Mouse (Mus musculus): ENCODE measurements at regions not wholly inside any gene's neighbourhood (a gene's known extent, or its start where the extent isn't known, plus 50 kb on each side); places are given as distances from the start of the nearest gene placed in this dataset.

DNA sequence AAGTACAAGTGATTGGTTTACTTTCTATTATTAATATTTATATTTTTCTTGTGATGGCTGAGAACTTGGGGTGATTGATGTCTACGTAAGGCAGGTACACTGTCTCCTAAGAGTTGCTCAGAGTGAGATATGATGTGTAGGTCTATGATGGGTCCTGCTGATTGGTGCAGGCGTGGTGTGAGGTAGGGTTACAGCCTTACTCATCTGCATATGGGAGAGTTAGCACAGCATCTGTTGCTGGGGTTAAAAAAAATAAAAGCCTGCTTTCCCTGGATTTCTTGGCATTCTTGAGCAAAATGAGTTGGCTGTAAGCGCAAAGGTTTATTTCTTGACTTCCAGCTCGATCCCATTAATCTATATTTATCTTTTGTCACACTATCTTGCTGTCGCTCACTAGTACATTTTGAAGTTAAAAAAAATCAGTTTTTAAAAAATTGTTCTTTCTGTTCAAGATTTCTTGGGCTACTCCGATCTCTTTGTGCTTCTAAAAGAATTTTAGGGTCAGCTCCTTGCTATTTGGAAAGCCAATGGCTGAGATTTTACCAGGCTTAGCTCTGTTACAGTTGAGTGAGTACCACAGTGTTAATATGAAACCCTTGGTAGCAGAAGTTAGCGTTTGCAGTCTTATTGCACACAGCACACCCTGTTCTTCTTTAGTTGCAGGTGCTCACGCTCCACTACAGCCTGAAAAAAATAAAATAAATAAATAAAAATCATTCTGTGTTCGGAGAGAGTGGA, 482.0 kb downstream of the Plekhb2 start:
- Histone ChIP-seq H3K36me3 (no peaks in the 10 kb centered on the region), H3K4me1 (replicated peaks) (no peaks in the 10 kb centered on the region), H3K9ac (no peak overlapping the region), H3K27ac (ENCODE audit: poor library complexity, severe bottlenecking) (no peak overlapping the region), H3K4me3 (no peak overlapping the region), H3K27me3 (replicated peaks) (no peaks in the 10 kb centered on the region), H3K9me3 (replicated peaks) (no peaks in the 10 kb centered on the region), H3K4me2 (no peak overlapping the region)
- ATAC-seq (ENCODE audit: insufficient number of reproducible peaks, low FRiP score), result no peak
- WGBS, result 76% methylated on average over 9 of the region's 9 CpGs

DNA sequence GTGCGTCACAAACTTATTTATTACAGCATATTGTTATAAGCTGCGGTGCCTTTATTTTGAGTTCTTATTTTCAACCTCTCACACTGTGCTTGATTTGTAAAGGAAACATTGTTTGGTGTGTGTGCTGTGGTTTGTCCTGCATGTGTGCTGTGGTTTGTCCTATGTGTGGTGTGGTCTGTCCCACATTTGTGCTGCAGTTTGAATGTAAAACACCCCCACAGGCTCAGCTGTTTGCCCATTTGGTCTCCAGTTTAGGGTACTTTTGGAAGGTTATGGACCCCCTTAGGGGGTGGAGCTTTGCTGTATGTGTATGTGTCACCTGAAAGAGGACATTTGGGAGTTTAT, 482.5 kb downstream of the Plekhb2 start:
- no peaks in the 10 kb centered on the region for H3K27me3 ChIP-seq (replicated peaks)
- H3K4me2 ChIP-seq, result no peak overlapping the region
- H3K4me1 ChIP-seq (replicated peaks), result no peaks in the 10 kb centered on the region
- no peak overlapping the region for H3K9ac ChIP-seq
- 87% methylated on average over 2 of the region's 2 CpGs for WGBS
- H3K4me3 ChIP-seq, result no peak overlapping the region
- no peaks in the 10 kb centered on the region for H3K9me3 ChIP-seq (replicated peaks)
- H3K36me3 ChIP-seq, result no peaks in the 10 kb centered on the region
- no peak for ATAC-seq (ENCODE audit: insufficient number of reproducible peaks, low FRiP score)
- no peak overlapping the region for H3K27ac ChIP-seq (ENCODE audit: poor library complexity, severe bottlenecking)

DNA sequence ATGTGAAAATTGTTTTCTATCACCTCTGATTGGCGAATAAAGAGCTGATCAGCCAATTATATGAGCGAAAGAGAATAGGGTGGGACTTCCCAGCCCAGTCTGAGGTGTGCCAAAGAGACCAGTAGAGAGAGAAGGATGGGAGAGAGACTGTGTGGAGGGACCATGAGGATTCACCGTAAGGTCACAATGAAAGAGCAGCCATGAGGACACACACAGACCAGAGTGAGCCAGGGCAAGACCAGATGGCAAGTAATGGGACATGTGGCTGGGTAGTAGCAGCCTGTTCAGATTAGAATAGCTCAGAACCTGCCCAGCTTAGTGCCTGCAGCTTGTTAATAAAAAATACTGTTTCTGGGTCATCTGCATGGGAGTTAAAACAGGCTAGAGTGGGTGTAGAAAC, 487.9 kb downstream of the Plekhb2 start:
- H3K9ac ChIP-seq, result no peak overlapping the region
- H3K4me2 ChIP-seq, result no peak overlapping the region
- no peaks in the 10 kb centered on the region for H3K27me3 ChIP-seq (replicated peaks)
- H3K4me1 ChIP-seq (replicated peaks), result no peaks in the 10 kb centered on the region
- ATAC-seq (ENCODE audit: insufficient number of reproducible peaks, low FRiP score), result no peak
- no peak overlapping the region for H3K27ac ChIP-seq (ENCODE audit: poor library complexity, severe bottlenecking)
- WGBS, result 76% methylated on average over 3 of the region's 3 CpGs
- no peaks in the 10 kb centered on the region for H3K9me3 ChIP-seq (replicated peaks)
- H3K36me3 ChIP-seq, result no peaks in the 10 kb centered on the region
- no peak overlapping the region for H3K4me3 ChIP-seq

DNA sequence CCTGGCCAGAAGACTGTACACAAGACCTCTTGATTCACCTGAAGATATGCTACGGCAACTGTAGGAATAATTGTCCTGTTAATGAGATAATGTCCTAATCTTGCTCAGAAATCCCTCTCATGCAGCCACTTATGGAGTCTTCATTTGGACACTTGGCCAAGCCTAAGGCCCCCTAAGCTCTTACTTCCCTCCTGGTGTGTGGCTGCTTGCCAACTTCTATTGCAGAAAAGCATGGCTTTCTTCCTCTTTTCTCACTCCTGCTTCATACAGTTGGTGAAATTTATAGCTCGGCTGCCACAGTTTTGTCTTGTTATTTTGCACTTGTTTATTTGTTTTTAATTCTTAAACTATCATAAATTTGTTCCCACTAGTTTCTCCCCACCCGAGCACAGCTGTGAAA, 488.4 kb downstream of the Plekhb2 start:
- Histone ChIP-seq H3K9ac (no peak overlapping the region), H3K36me3 (no peaks in the 10 kb centered on the region), H3K9me3 (replicated peaks) (no peaks in the 10 kb centered on the region), H3K4me3 (no peak overlapping the region), H3K4me2 (no peak overlapping the region), H3K27ac (ENCODE audit: poor library complexity, severe bottlenecking) (no peak overlapping the region), H3K27me3 (replicated peaks) (no peaks in the 10 kb centered on the region), H3K4me1 (replicated peaks) (no peaks in the 10 kb centered on the region)
- WGBS, result 72% methylated on average over 3 of the region's 3 CpGs
- no peak for ATAC-seq (ENCODE audit: insufficient number of reproducible peaks, low FRiP score)

DNA sequence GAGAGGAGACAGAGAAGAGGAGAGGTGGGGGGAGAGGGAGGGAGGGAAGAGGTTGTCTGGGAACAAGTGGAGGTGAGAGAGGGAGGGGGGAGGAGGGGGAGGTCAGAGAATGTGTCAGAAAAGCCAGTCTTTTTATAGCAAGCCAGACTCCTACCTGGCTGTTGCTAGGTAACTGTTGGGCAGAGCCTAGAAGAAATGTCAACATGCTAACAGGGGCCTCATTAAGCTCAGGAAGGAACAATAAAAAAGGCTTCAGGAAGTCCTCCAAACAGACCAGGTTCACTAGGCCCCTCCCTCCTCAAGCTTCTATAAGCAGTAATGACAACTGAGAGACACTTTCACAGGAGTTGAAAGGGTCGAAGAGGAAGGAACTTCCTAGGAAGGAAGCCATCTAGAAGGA, 494.8 kb downstream of the Plekhb2 start:
- Histone ChIP-seq H3K9ac (no peak overlapping the region), H3K27me3 (replicated peaks) (no peaks in the 10 kb centered on the region), H3K4me3 (no peak overlapping the region), H3K4me1 (replicated peaks) (0 out of 2 replicates have a peak, but pooled peaks cover 3% of the 10 kb centered on the region), H3K36me3 (no peaks in the 10 kb centered on the region), H3K9me3 (replicated peaks) (no peaks in the 10 kb centered on the region), H3K4me2 (no peak overlapping the region), H3K27ac (ENCODE audit: poor library complexity, severe bottlenecking) (no peak overlapping the region)
- 80% methylated on average over 1 of the region's 1 CpGs for WGBS
- ATAC-seq (ENCODE audit: insufficient number of reproducible peaks, low FRiP score), result no peak

DNA sequence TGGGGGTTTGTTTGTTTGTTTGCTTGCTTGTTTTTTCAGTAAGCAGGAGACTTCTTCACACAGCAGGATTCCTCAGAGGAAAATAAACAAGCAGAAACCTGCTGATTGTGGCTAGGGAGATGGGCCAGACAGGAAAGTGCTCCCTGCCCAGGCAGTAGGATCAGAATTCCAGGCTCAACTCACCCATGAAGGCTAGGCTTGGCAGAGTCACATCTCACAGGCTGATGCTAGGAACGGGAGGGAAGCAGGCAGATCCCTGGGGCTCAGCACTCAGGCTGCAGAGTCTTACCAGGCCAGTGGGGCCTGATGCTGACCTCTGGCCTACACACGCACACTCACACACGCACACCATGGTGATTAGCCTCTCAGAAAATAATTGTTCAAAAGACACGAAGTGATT, 498.5 kb downstream of the Plekhb2 start:
- Histone ChIP-seq H3K9ac (no peak overlapping the region), H3K4me3 (no peak overlapping the region), H3K9me3 (replicated peaks) (no peaks in the 10 kb centered on the region), H3K4me1 (replicated peaks) (0 out of 2 replicates have a peak, but pooled peaks cover 3% of the 10 kb centered on the region), H3K36me3 (no peaks in the 10 kb centered on the region), H3K4me2 (no peak overlapping the region), H3K27ac (ENCODE audit: poor library complexity, severe bottlenecking) (no peak overlapping the region), H3K27me3 (replicated peaks) (no peaks in the 10 kb centered on the region)
- no peak for ATAC-seq (ENCODE audit: insufficient number of reproducible peaks, low FRiP score)
- WGBS, result 66% methylated on average over 4 of the region's 4 CpGs

DNA sequence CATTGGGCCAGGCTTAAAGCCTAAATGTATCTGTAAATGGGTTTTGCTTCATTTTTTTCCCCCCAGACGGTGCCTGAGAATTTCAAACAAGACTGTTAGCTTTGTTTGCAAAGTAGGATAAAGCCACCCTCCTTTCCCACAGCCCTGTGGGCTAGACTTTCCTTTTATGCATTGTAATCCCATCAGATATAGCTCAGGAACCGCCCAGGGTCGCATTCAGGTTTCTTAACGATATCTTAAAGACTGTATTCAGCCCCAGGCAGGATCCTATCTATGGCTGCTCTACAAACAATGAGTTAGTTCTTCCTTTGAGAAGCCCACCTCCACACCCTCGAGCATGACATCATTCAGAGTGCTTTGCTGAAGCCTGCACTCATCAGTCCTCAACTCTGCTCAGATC, 509.2 kb downstream of the Plekhb2 start:
- Histone ChIP-seq H3K4me2 (no peak overlapping the region), H3K36me3 (no peaks in the 10 kb centered on the region), H3K27me3 (replicated peaks) (no peaks in the 10 kb centered on the region), H3K9ac (no peak overlapping the region), H3K4me3 (no peak overlapping the region), H3K27ac (ENCODE audit: poor library complexity, severe bottlenecking) (no peak overlapping the region), H3K4me1 (replicated peaks) (no peaks in the 10 kb centered on the region), H3K9me3 (replicated peaks) (no peaks in the 10 kb centered on the region)
- 35% methylated on average over 5 of the region's 5 CpGs for WGBS
- ATAC-seq (ENCODE audit: insufficient number of reproducible peaks, low FRiP score), result no peak

DNA sequence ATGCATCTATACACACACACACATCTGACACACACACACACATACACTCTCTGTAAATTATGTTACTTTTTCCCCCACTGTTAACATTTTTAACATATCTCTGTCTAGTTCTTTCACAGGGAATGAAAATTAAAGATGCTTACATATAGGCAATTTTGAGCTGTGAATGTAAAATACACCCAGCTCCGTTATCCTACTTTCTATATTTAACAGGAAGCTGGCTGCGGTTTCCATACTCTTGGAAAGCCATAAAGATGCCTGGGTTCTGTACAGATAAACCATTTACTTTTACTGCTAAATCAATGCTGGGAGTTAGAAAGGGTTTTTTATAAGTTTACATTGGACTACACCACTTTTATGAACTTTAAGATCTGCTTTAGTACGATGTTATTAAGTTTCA, 511.7 kb downstream of the Plekhb2 start:
- no peaks in the 10 kb centered on the region for H3K9me3 ChIP-seq (replicated peaks)
- no peak overlapping the region for H3K9ac ChIP-seq
- no peaks in the 10 kb centered on the region for H3K36me3 ChIP-seq
- H3K27me3 ChIP-seq (replicated peaks), result no peaks in the 10 kb centered on the region
- 76% methylated on average over 3 of the region's 3 CpGs for WGBS
- ATAC-seq (ENCODE audit: insufficient number of reproducible peaks, low FRiP score), result no peak
- H3K4me2 ChIP-seq, result no peak overlapping the region
- H3K27ac ChIP-seq (ENCODE audit: poor library complexity, severe bottlenecking), result no peak overlapping the region
- no peak overlapping the region for H3K4me3 ChIP-seq
- no peaks in the 10 kb centered on the region for H3K4me1 ChIP-seq (replicated peaks)

DNA sequence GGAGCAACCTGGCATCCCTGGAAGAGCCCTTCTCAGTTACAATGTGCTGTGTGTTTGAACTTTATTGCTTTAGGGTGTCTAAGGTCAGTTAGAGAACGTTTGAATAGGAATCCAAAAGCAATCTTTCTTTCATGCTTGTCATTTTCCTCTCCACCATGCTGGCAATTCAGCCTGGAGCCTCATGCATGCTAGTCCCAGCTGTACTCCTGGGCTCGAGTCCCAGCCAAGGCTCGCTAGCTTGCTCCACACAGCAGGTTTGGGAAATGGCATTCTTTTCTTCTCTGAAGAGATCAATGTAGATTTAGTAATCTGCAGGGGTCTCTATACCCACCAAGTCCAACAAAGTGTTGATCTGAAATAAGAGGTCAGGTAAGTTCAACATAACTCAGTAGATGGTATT, 513.1 kb downstream of the Plekhb2 start:
- WGBS, result 76% methylated on average over 3 of the region's 3 CpGs
- no peaks in the 10 kb centered on the region for H3K4me1 ChIP-seq (replicated peaks)

DNA sequence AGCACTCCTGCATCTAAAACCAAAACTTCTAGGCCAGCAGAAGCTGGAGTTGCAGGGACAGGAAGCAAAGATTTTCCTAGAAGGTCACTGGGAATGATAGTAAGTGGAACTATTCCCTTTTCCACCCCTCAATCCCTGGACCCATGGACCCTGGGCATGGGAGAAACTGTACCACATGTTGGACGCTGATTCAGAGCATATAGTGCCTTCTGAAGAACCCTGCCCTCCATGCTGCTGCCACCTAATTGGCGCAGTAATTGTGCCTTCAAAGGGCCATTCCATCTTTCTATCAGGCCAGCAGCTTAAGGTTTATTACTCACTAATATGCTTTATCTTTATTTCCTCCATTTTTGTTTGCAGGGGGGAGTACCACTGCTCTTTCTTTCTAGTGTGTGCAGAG, 516.8 kb downstream of the Plekhb2 start:
- Histone ChIP-seq H3K4me1 (replicated peaks) (no peaks in the 10 kb centered on the region), H3K4me2 (no peak overlapping the region), H3K27ac (ENCODE audit: poor library complexity, severe bottlenecking) (no peak overlapping the region), H3K9me3 (replicated peaks) (no peaks in the 10 kb centered on the region), H3K27me3 (replicated peaks) (no peaks in the 10 kb centered on the region), H3K36me3 (no peaks in the 10 kb centered on the region), H3K9ac (no peak overlapping the region), H3K4me3 (no peak overlapping the region)
- no peak for ATAC-seq (ENCODE audit: insufficient number of reproducible peaks, low FRiP score)
- whole genome bisulfite sequencing, result 81% methylated on average over 2 of the region's 2 CpGs

More for the DNA sequence above, 513.1 kb downstream of the Plekhb2 start:
- no peak overlapping the region for H3K27ac ChIP-seq (ENCODE audit: poor library complexity, severe bottlenecking)
- H3K4me2 ChIP-seq, result no peak overlapping the region
- no peaks in the 10 kb centered on the region for H3K36me3 ChIP-seq
- no peaks in the 10 kb centered on the region for H3K27me3 ChIP-seq (replicated peaks)
- H3K9me3 ChIP-seq (replicated peaks), result no peaks in the 10 kb centered on the region
- H3K9ac ChIP-seq, result no peak overlapping the region
- ATAC-seq (ENCODE audit: insufficient number of reproducible peaks, low FRiP score), result no peak
- no peak overlapping the region for H3K4me3 ChIP-seq

DNA sequence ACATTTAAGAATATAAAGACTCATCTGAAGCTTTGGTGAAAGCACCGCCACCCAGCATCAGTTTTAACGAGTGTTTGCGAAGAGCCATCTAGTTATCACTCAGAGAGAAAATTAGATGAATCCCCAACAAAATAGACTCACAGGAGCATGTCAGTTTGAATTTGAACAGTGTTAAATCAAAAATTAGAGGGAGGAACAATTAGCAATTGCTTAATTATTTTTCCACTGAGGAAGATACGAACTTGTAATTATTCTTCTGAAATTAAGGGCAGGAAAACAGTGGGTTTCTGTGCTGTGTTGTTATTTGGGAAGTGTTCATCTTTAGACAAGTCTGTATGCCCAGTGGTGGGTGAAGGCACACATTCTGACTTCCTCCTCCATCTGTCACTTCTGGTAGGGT, 523.0 kb downstream of the Plekhb2 start:
- Histone ChIP-seq H3K27me3 (replicated peaks) (no peaks in the 10 kb centered on the region), H3K4me1 (replicated peaks) (no peaks in the 10 kb centered on the region), H3K9ac (no peak overlapping the region), H3K4me3 (no peak overlapping the region), H3K9me3 (replicated peaks) (no peaks in the 10 kb centered on the region), H3K36me3 (no peaks in the 10 kb centered on the region), H3K4me2 (no peak overlapping the region), H3K27ac (ENCODE audit: poor library complexity, severe bottlenecking) (no peak overlapping the region)
- ATAC-seq (ENCODE audit: insufficient number of reproducible peaks, low FRiP score), result no peak
- WGBS, result 90% methylated on average over 4 of the region's 4 CpGs

All from heart, embryonic 12.5 days (tissue).